Mouse (Mus musculus): ENCODE measurements around the gene Ints14. TPM values are rescaled to one million over a fixed set of nuclear protein-coding genes. Genes with fewer than 3 reads are reported as not detected.

Ints14 gene
- polyA plus RNA-seq, 1 experiment from 2014 or later = 40.6 TPM

- WGBS = 60% methylated on average over 5 of the region's 5 CpGs
- Histone ChIP-seq H3K4me2 (no peak overlapping the region), H3K27me3 (peaks cover 8% of the 10 kb centered on the region; the same call in 1 of the 2 replicates), H3K9me3 (no peaks in the 10 kb centered on the region), H3K27ac (no peak overlapping the region), H3K4me3 (no peak overlapping the region), H3K9ac (no peak overlapping the region), H3K36me3 (no peaks in the 10 kb centered on the region), H3K4me1 (replicated peaks) (no peaks in the 10 kb centered on the region; the same call in 1 of the 2 replicates)
- ATAC-seq (ENCODE audit: low FRiP score) = no peak
Measured at GRCm38 (mm10) chr9:64937491-64937890, 23.2 kb upstream of the Ints14 start.

DNA sequence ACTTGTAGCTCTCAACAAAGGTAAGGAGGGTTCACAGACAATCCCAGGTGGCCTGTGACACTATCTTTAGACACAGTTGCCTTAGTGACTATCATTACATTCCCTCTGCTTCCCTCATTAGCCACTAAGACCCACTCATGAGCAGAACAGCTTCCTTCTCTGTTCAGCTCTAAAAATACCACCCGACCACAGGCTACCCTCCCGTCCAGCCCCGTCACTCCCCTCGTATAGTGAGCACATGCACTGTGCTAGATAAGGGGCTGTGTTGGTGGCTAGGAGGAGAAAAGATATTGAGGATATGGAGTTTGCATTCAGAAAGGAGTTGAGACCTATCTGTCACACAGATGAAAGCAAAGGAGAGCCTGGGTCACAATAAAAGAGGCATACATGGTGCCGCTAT, 22.2 kb upstream of the Ints14 start:
- no peak for ATAC-seq (ENCODE audit: low FRiP score)
- 87% methylated on average over 5 of the region's 5 CpGs for WGBS
- no peak overlapping the region for H3K27ac ChIP-seq
- H3K9me3 ChIP-seq = no peaks in the 10 kb centered on the region
- H3K4me1 ChIP-seq (replicated peaks) = no peaks in the 10 kb centered on the region; the same call in 1 of the 2 replicates
- no peak overlapping the region for H3K4me2 ChIP-seq
- peaks cover 16% of the 10 kb centered on the region for H3K27me3 ChIP-seq
- no peaks in the 10 kb centered on the region for H3K36me3 ChIP-seq
- H3K9ac ChIP-seq = no peak overlapping the region
- no peak overlapping the region for H3K4me3 ChIP-seq

GRCm38 (mm10) chr9:64939281-64939680, 21.4 kb upstream of the Ints14 start:
- Histone ChIP-seq H3K9me3 (no peaks in the 10 kb centered on the region), H3K4me1 (replicated peaks) (peaks cover 5% of the 10 kb centered on the region), H3K4me3 (no peak overlapping the region), H3K9ac (no peak overlapping the region), H3K27me3 (peaks cover 22% of the 10 kb centered on the region), H3K27ac (no peak overlapping the region), H3K36me3 (no peaks in the 10 kb centered on the region), H3K4me2 (no peak overlapping the region)
- 67% methylated on average over 4 of the region's 4 CpGs for WGBS
- no peak for ATAC-seq (ENCODE audit: low FRiP score)

DNA sequence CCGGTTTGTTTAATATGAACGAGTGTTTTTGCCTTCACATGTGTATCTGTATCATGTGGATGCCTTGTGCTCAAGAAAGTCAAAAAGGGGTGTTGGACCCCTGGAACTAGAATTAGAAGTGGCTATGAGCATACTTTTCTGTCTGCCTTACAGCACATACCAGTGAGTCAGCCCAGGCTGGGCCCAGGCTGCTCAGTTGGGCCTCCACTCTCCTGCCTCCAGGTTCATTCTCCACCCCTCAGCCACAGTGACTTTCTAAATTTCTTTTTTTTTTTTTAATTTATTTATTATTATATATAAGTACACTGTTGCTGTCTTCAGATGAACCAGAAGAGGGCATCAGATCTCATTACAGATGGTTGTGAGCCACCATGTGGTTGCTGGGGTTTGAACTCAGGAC, 20.9 kb upstream of the Ints14 start:
- H3K36me3 ChIP-seq = no peaks in the 10 kb centered on the region
- H3K4me2 ChIP-seq = no peak overlapping the region
- H3K9me3 ChIP-seq = no peaks in the 10 kb centered on the region
- no peak overlapping the region for H3K4me3 ChIP-seq
- 80% methylated on average over 2 of the region's 2 CpGs for WGBS
- H3K9ac ChIP-seq = no peak overlapping the region
- H3K4me1 ChIP-seq (replicated peaks) = peaks cover 5% of the 10 kb centered on the region
- H3K27me3 ChIP-seq = peaks cover 26% of the 10 kb centered on the region
- no peak for ATAC-seq (ENCODE audit: low FRiP score)
- H3K27ac ChIP-seq = no peak overlapping the region

DNA sequence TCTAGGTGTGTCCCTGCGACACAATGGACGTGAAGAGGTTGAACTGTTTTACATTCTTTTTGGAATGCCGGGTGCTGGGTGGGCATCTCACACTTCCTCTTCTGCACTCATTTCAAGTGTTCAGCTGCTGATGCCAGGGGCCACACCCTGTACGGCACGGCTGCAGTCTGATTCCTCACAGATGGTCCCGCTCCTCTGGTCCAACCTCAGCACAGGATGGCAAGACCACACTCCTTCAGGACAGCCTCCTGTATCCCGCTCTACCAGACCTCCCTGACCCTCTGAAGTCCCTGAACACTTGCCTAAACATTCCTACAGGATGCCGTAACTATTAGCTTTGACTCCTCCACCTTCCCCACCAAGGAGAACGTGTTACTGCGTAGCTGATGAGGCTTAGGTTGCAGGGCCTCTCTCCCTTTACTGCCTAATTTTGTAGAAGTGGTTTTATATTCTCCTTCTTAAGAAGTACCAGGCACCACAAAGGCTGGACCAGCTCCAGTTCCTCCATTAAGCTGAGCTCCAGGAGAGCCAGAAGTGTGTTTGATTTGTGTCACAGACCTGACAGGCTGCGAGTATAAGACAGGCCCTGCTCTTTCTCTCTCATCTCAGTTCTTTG, 19.9 kb upstream of the Ints14 start:
- peaks cover 26% of the 10 kb centered on the region for H3K27me3 ChIP-seq
- H3K4me1 ChIP-seq (replicated peaks) = peaks cover 5% of the 10 kb centered on the region
- no peak overlapping the region for H3K4me3 ChIP-seq
- no peaks in the 10 kb centered on the region for H3K9me3 ChIP-seq
- 87% methylated on average over 11 of the region's 11 CpGs for WGBS
- H3K27ac ChIP-seq = no peak overlapping the region
- no peak overlapping the region for H3K4me2 ChIP-seq
- no peak for ATAC-seq (ENCODE audit: low FRiP score)
- no peak overlapping the region for H3K9ac ChIP-seq
- no peaks in the 10 kb centered on the region for H3K36me3 ChIP-seq

GRCm38 (mm10) chr9:64941650-64942049, 19.1 kb upstream of the Ints14 start:
- no peak for ATAC-seq (ENCODE audit: low FRiP score)
- Histone ChIP-seq H3K4me3 (no peak overlapping the region), H3K27ac (no peak overlapping the region), H3K4me1 (replicated peaks) (peaks cover 5% of the 10 kb centered on the region), H3K9ac (no peak overlapping the region), H3K9me3 (no peaks in the 10 kb centered on the region), H3K4me2 (no peak overlapping the region), H3K27me3 (peaks cover 26% of the 10 kb centered on the region), H3K36me3 (no peaks in the 10 kb centered on the region)
- WGBS = 89% methylated on average over 4 of the region's 4 CpGs

GRCm38 (mm10) chr9:64943997-64944396, 16.7 kb upstream of the Ints14 start:
- H3K9ac ChIP-seq = peak overlapping the region; percentile 40; the same call in 1 of the 2 replicates
- H3K4me1 ChIP-seq (replicated peaks) = peaks cover 5% of the 10 kb centered on the region
- no peak overlapping the region for H3K4me3 ChIP-seq
- H3K27ac ChIP-seq = no peak overlapping the region
- ATAC-seq (ENCODE audit: low FRiP score) = no peak
- 24% methylated on average over 11 of the region's 11 CpGs for WGBS
- H3K9me3 ChIP-seq = no peaks in the 10 kb centered on the region
- no peaks in the 10 kb centered on the region for H3K36me3 ChIP-seq
- no peak overlapping the region for H3K4me2 ChIP-seq
- H3K27me3 ChIP-seq = peaks cover 37% of the 10 kb centered on the region

DNA sequence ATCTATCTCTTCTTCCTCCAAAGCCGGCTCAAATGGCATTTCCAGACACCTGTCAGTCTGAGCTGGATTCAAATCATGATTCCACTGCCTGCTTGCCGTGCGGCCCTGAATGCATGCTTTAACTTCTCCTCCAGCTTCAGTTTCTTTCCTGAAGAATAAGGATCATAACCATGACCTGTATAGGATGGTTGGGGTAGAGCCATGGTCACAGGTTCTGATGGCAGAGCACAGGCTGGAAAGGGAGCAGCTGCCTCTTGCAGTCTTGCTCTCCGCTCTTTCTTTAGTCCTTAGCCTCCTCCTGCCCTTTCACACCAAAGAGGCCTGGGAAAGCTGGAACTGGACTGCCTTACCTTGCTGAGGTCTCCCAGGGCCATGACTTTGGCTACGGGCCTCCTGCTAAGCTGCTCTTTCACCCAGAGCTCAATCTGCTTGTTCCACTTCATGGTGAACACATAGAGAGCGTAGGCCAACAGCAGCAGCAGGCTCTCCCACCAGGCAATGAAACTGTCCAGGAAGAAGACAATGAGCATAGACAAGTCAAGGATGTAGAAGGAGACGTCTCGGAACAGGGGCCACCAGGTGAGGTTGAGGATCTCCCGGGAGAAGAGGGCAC, 13.1 kb upstream of the Ints14 start:
- Histone ChIP-seq H3K9ac (no peak overlapping the region), H3K4me2 (no peak overlapping the region), H3K4me1 (replicated peaks) (peaks cover 9% of the 10 kb centered on the region), H3K27me3 (peaks cover 55% of the 10 kb centered on the region; the same call in 1 of the 2 replicates), H3K27ac (no peak overlapping the region), H3K4me3 (no peak overlapping the region), H3K36me3 (no peaks in the 10 kb centered on the region), H3K9me3 (no peaks in the 10 kb centered on the region)
- 91% methylated on average over 9 of the region's 9 CpGs for whole genome bisulfite sequencing
- ATAC-seq (ENCODE audit: low FRiP score) = no peak

DNA sequence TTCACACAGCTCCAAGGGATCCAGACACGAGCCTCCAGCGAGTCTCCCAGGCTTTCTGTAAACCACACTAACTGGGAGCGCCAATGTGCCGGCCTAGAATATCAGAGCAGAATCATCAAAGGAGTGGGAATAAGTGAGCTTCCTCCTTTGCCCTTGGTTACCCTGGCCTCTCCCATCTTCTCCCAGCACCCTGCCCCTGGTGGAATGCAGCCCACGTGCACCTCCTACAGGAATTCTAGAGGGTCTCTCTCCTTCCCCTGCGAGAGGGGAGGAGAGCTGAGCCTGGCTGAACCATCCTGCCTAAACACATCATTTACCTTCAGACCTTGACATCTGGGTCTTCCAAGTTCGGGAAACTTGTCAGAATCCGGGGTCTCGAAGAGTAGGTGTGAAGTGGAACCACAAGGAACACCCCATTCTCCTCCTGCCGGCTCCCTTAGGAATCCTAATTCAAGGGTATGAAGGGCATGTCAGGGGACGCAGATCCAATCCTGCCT, 9.5 kb upstream of the Ints14 start, which contains the start of gene Slc24a1:
Slc24a1 (minus strand) TSS at position 447 of the 497 bp plus-strand sequence.
- Histone ChIP-seq H3K4me2 (no peak within 1 kb of the TSS), H3K27me3 (peaks cover 44% of the 10 kb centered on the region; the same call in 1 of the 2 replicates), H3K9me3 (no peaks in the 10 kb centered on the region), H3K4me3 (no peak within 1 kb of the TSS), H3K27ac (no peak within 1 kb of the TSS), H3K9ac (no peak within 1 kb of the TSS), H3K36me3 (no peaks in the 10 kb centered on the region), H3K4me1 (replicated peaks) (0 out of 2 replicates have a peak, but pooled peaks cover 4% of the 10 kb centered on the region)
- WGBS = 43% methylated on average over 11 of the region's 11 CpGs
- ATAC-seq (ENCODE audit: low FRiP score) = no peak

DNA sequence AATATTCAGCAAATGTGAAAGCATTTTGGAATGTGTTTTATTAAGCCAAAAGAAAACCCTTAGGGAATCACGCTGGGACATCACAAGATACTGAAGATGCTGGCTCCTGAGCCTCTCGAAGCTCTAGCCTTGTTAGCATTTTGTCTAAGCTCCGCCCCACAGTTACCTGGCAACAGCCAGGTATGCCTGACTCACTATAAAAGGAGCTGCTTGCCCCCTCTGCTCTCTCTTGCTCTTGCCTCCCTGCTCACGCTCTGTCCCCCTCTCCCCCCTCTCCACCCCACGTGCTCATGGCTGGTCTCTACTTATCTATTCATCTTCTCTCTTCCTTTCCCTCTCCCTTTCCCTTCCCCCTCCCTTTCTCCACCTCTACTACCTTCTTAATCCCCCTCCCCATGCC, 8.7 kb upstream of the Ints14 start:
- no peaks in the 10 kb centered on the region for H3K9me3 ChIP-seq
- ATAC-seq (ENCODE audit: low FRiP score) = no peak
- H3K4me2 ChIP-seq = no peak overlapping the region
- no peak overlapping the region for H3K4me3 ChIP-seq
- 0 out of 2 replicates have a peak, but pooled peaks cover 4% of the 10 kb centered on the region for H3K4me1 ChIP-seq (replicated peaks)
- H3K27me3 ChIP-seq = peaks cover 43% of the 10 kb centered on the region; the same call in 1 of the 2 replicates
- no peak overlapping the region for H3K9ac ChIP-seq
- H3K27ac ChIP-seq = no peak overlapping the region
- H3K36me3 ChIP-seq = no peaks in the 10 kb centered on the region
- WGBS = 18% methylated on average over 5 of the region's 5 CpGs

GRCm38 (mm10) chr9:64953190-64953589, 7.5 kb upstream of the Ints14 start:
- WGBS = 81% methylated on average over 7 of the region's 7 CpGs
- H3K9ac ChIP-seq = no peak overlapping the region
- no peaks in the 10 kb centered on the region for H3K9me3 ChIP-seq
- H3K36me3 ChIP-seq = no peaks in the 10 kb centered on the region
- 0 out of 2 replicates have a peak, but pooled peaks cover 4% of the 10 kb centered on the region for H3K4me1 ChIP-seq (replicated peaks)
- H3K4me3 ChIP-seq = no peak overlapping the region
- no peak overlapping the region for H3K4me2 ChIP-seq
- H3K27ac ChIP-seq = no peak overlapping the region
- no peak for ATAC-seq (ENCODE audit: low FRiP score)
- peaks cover 37% of the 10 kb centered on the region; the same call in 1 of the 2 replicates for H3K27me3 ChIP-seq

DNA sequence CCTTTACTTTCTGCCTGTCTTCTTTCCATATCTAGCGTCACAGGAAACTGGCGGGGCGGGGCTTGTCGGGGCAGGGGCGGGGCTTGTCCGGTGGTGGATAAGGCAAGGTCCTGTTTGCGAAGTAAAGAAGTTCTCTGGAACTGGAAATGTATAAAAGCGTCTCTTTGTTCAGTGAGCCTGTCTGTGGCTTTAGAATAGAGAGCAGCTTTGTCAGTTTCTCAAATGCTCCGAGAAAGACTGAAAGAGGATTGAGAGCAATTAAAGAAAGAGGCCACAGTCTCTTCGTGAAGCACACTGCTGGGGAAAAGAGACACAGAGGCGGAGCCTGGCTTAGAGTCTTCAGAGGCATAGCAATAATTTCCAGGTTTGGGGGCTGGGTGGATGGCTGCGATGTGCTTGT, 4.4 kb upstream of the Ints14 start:
- Histone ChIP-seq H3K4me3 (no peak overlapping the region), H3K36me3 (no peaks in the 10 kb centered on the region), H3K4me2 (0 out of 2 replicates have a peak overlapping the region, but pooled peaks have one; percentile 15), H3K9ac (no peak overlapping the region), H3K9me3 (no peaks in the 10 kb centered on the region), H3K27me3 (peaks cover 15% of the 10 kb centered on the region; the same call in 1 of the 2 replicates), H3K4me1 (replicated peaks) (peaks cover 13% of the 10 kb centered on the region), H3K27ac (no peak overlapping the region)
- no peak for ATAC-seq (ENCODE audit: low FRiP score)
- WGBS = 31% methylated on average over 12 of the region's 12 CpGs

Measured in hindbrain, embryonic 13.5 days (tissue).